Mouse (Mus musculus) stomach, postnatal 0 days (tissue): ENCODE measurements around the gene Adrb1. TPM values are rescaled to one million over a fixed set of nuclear protein-coding genes. Genes with fewer than 3 reads are reported as not detected.

Source experiments
- ATAC-seq: fragments of 200-750 bp; cut with Nextera tagmentation; 2 replicates; pipeline ENCODE4 v1.8.0; 2017; ENCODE audit not compliant: low FRiP score, low TSS enrichment
- DNase-seq: peaks from one replicate; pipeline ENCODE4 v3.0.0-alpha.2; 2016; ENCODE audit warnings: low spot score
- H3K27ac ChIP-seq: fragments of 300-500 bp; sonication (generic); replicated peaks from 2 replicates; pipeline ENCODE4 v1.5.1; 2014; ENCODE audit warnings: mild to moderate bottlenecking, control low read depth
- H3K27me3 ChIP-seq: fragments of 300-500 bp; sonication (generic); 2 replicates; pipeline ENCODE4 v1.6.1; 2014; ENCODE audit warnings: low read length; ENCODE audit not compliant: control insufficient read depth, insufficient read depth
- H3K36me3 ChIP-seq: fragments of 300-500 bp; sonication (generic); 2 replicates; pipeline ENCODE4 v1.6.1; 2014; ENCODE audit warnings: low read length, mixed read lengths; ENCODE audit not compliant: control insufficient read depth, insufficient read depth
- H3K4me1 ChIP-seq: fragments of 300-500 bp; sonication (generic); replicated peaks from 2 replicates; pipeline ENCODE4 v1.6.1; 2014; ENCODE audit warnings: antibody characterized with exemption; ENCODE audit not compliant: control insufficient read depth, insufficient read depth
- H3K4me2 ChIP-seq: fragments of 300-500 bp; sonication (generic); replicated peaks from 2 replicates; pipeline ENCODE4 v1.6.1; 2014; ENCODE audit warnings: low read depth, mild to moderate bottlenecking, control low read depth, moderate library complexity
- H3K4me3 ChIP-seq: fragments of 300-500 bp; sonication (generic); 2 replicates; pipeline ENCODE4 v1.5.1; 2014; ENCODE audit warnings: low read depth, low read length, control low read depth
- H3K9ac ChIP-seq: fragments of 300-500 bp; sonication (generic); 2 replicates; pipeline ENCODE4 v1.6.1; 2014; ENCODE audit warnings: mild to moderate bottlenecking, low read length, control low read depth, mixed read lengths
- H3K9me3 ChIP-seq: fragments of 300-500 bp; sonication (generic); 2 replicates; pipeline ENCODE4 v1.6.1; 2016; ENCODE audit warnings: low read length; ENCODE audit not compliant: control insufficient read depth
- CTCF ChIP-seq: IDR thresholded peaks from 2 replicates; pipeline ENCODE4 v1.5.1; 2016; ENCODE audit warnings: antibody characterized with exemption, low read depth, mild to moderate bottlenecking, moderate library complexity
- EP300 ChIP-seq: optimal IDR thresholded peaks from 2 replicates; pipeline ENCODE3; 2016; ENCODE audit warnings: antibody characterized with exemption
- WGBS: fragments of 180-500 bp; shearing (Covaris S2); extraction: QIAGEN DNeasy Blood & Tissue Kit; methylation state at CpG from one replicate; pipeline ENCODE4 v1.1.7; 2014; 5-methylcytosine and 5-hydroxymethylcytosine counted together
- polyA plus RNA-seq: library from polyadenylated mRNA; unstranded; fragments of >200 nt; fragmentation: Nextera tagmentation; extraction: Ambion mirVana; gene quantifications from 2 replicates; pipeline ENCODE4 v1.2.1, GENCODE M21; 2015

Adrb1 gene
- polyA plus RNA-seq, 1 experiment from 2014 or later, result 0.45 TPM

GRCm38 (mm10) chr19:56679992-56680391, 42.0 kb upstream of the Adrb1 start:
- DNase-seq (no peak), ATAC-seq (no peak)
- TF ChIP-seq EP300, result no peak
- H3K9me3 ChIP-seq, result no peaks in the 10 kb centered on the region
- no peak overlapping the region for H3K9ac ChIP-seq
- H3K4me3 ChIP-seq, result no peak overlapping the region
- no peaks in the 10 kb centered on the region for H3K27me3 ChIP-seq
- H3K27ac ChIP-seq, result no peak overlapping the region
- H3K4me1 ChIP-seq, result no peaks in the 10 kb centered on the region
- H3K4me2 ChIP-seq, result no peak overlapping the region
- no peaks in the 10 kb centered on the region for H3K36me3 ChIP-seq
- WGBS, result 80% methylated on average over 7 of the region's 7 CpGs

GRCm38 (mm10) chr19:56682297-56682696, 39.7 kb upstream of the Adrb1 start:
- 90% methylated on average over 7 of the region's 7 CpGs for WGBS

GRCm38 (mm10) chr19:56682843-56683242, 39.2 kb upstream of the Adrb1 start:
- ATAC-seq (no peak), DNase-seq (no peak)
- Histone ChIP-seq H3K4me1 (no peaks in the 10 kb centered on the region), H3K36me3 (no peaks in the 10 kb centered on the region), H3K9me3 (no peaks in the 10 kb centered on the region), H3K9ac (no peak overlapping the region), H3K4me2 (no peak overlapping the region), H3K27me3 (no peaks in the 10 kb centered on the region), H3K4me3 (no peak overlapping the region), H3K27ac (no peak overlapping the region)
- no peak for TF ChIP-seq EP300
- TF ChIP-seq CTCF, result no peak
- WGBS, result 62% methylated on average over 7 of the region's 7 CpGs

More at GRCm38 (mm10) chr19:56682297-56682696, 39.7 kb upstream of the Adrb1 start:
- H3K27ac ChIP-seq, result no peak overlapping the region
- TF ChIP-seq EP300 (no peak), CTCF (no peak)
- H3K4me1 ChIP-seq, result no peaks in the 10 kb centered on the region
- H3K9me3 ChIP-seq, result no peaks in the 10 kb centered on the region
- no peak overlapping the region for H3K9ac ChIP-seq
- H3K4me3 ChIP-seq, result no peak overlapping the region
- DNase-seq (no peak), ATAC-seq (no peak)
- no peak overlapping the region for H3K4me2 ChIP-seq
- no peaks in the 10 kb centered on the region for H3K27me3 ChIP-seq
- no peaks in the 10 kb centered on the region for H3K36me3 ChIP-seq

GRCm38 (mm10) chr19:56685515-56685914, 36.5 kb upstream of the Adrb1 start:
- H3K27me3 ChIP-seq, result no peaks in the 10 kb centered on the region
- WGBS, result 66% methylated on average over 7 of the region's 7 CpGs

GRCm38 (mm10) chr19:56686218-56686617, 35.8 kb upstream of the Adrb1 start:
- ATAC-seq, result no peak
- no peak overlapping the region for H3K9ac ChIP-seq
- 59% methylated on average over 12 of the region's 12 CpGs for WGBS
- H3K9me3 ChIP-seq, result no peaks in the 10 kb centered on the region
- no peak overlapping the region for H3K4me2 ChIP-seq
- H3K4me3 ChIP-seq, result no peak overlapping the region
- no peaks in the 10 kb centered on the region for H3K36me3 ChIP-seq
- H3K27ac ChIP-seq, result no peak overlapping the region
- no peaks in the 10 kb centered on the region for H3K27me3 ChIP-seq
- TF ChIP-seq CTCF, result no peak
- TF ChIP-seq EP300, result no peak
- DNase-seq, result no peak
- H3K4me1 ChIP-seq, result no peaks in the 10 kb centered on the region

More at GRCm38 (mm10) chr19:56685515-56685914, 36.5 kb upstream of the Adrb1 start:
- H3K4me3 ChIP-seq, result no peak overlapping the region
- ATAC-seq (no peak), DNase-seq (no peak)
- H3K9me3 ChIP-seq, result no peaks in the 10 kb centered on the region
- no peak overlapping the region for H3K4me2 ChIP-seq
- no peaks in the 10 kb centered on the region for H3K4me1 ChIP-seq
- no peak overlapping the region for H3K9ac ChIP-seq
- no peak for TF ChIP-seq CTCF
- TF ChIP-seq EP300, result no peak
- H3K27ac ChIP-seq, result no peak overlapping the region
- no peaks in the 10 kb centered on the region for H3K36me3 ChIP-seq

- 86% methylated on average over 8 of the region's 8 CpGs for WGBS
Observed at GRCm38 (mm10) chr19:56687026-56687635, 34.9 kb upstream of the Adrb1 start.

More at GRCm38 (mm10) chr19:56687026-56687635, 34.9 kb upstream of the Adrb1 start:
- Histone ChIP-seq H3K36me3 (no peaks in the 10 kb centered on the region), H3K4me2 (no peak overlapping the region), H3K4me3 (no peak overlapping the region), H3K27me3 (no peaks in the 10 kb centered on the region), H3K9ac (no peak overlapping the region), H3K9me3 (no peaks in the 10 kb centered on the region), H3K27ac (no peak overlapping the region), H3K4me1 (no peaks in the 10 kb centered on the region)
- no peak for TF ChIP-seq CTCF
- TF ChIP-seq EP300, result no peak
- DNase-seq (no peak), ATAC-seq (no peak)
